Mouse (Mus musculus) adrenal gland, adult 8-10 months (tissue): ENCODE data around the gene Gale. TPM values are rescaled to one million over a fixed set of nuclear protein-coding genes. Genes with fewer than 3 reads are reported as not detected.
A peak's percentile ranks its signal among the peaks of the same experiment; 100 is the strongest.
"Not testable (repeated sequence)": the region's sequence is repeated elsewhere in the genome, so short reads cannot be mapped to it uniquely, and the experiment has no call there.

ENCODE experiments used
- DNase-seq: peaks from one replicate; pipeline ENCODE4 v3.0.0; 2022
- total RNA-seq, 4 experiments: library from RNA; stranded (reverse); gene quantifications; 2 replicates each; pipeline ENCODE4 v1.2.4; 2022

Gene Gale
- total RNA-seq, 4 experiments from 2014 or later = 12.5 to 23.3 (median 22.5) TPM

DNA sequence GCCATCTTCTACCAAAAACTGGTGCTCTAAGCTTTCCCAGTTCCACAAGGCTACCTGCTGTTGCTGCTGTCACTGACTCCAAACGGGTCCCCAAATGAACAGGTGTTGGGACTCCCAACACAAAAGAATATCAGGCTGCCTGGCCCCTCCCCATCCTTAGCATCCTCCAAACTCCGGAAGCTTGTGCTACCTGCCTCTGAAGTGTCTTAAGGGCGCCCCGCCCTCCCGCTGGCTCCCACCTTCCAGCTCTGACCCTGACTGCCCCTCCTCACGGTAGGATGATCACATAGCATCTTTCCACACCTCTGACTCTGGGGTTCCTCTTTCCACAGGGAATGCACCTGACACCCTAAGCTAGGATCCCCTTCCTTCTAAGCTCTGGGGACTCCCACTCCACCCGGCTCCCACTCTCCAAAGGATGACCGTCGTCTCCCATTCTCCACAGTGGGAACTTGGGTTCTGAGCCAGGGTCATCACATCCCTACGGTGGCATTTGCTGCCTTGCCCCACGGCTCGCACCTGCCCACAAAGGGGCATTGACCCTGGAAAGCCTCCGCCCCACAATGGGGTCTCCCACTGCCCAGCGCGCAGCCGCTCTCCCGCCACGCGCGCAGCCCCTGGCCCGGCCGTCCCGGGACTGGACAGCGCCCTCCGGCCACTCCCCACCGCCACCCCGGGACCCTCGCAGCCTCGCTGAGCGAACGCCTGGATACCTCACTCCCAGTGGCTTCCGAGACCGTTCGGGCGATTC is 8.5 kb downstream of the Gale start:
- DNase-seq = no peak

DNA sequence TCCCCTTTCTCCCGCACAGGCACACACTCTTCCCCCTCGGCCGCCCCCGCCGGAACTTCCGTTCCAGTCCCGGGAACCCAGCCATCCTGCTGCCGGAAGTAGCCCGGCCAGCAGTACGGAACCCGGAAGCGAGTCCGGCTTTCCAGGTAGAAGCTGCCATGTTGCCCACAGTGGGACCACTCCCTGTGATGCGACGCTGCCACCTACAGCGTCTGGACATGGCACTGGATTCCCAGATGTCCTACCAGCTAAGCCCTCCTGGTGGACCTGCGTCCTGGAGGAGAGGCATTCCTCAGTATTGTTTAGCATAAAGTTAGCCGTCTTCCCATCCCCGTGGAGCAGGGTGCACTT is 9.0 kb downstream of the Gale start, which contains the start of gene Lypla2:
Gene Lypla2 (minus strand): TSS at position 71 of the 351 bp plus-strand sequence.
- peak; percentile 85 for DNase-seq

DNA sequence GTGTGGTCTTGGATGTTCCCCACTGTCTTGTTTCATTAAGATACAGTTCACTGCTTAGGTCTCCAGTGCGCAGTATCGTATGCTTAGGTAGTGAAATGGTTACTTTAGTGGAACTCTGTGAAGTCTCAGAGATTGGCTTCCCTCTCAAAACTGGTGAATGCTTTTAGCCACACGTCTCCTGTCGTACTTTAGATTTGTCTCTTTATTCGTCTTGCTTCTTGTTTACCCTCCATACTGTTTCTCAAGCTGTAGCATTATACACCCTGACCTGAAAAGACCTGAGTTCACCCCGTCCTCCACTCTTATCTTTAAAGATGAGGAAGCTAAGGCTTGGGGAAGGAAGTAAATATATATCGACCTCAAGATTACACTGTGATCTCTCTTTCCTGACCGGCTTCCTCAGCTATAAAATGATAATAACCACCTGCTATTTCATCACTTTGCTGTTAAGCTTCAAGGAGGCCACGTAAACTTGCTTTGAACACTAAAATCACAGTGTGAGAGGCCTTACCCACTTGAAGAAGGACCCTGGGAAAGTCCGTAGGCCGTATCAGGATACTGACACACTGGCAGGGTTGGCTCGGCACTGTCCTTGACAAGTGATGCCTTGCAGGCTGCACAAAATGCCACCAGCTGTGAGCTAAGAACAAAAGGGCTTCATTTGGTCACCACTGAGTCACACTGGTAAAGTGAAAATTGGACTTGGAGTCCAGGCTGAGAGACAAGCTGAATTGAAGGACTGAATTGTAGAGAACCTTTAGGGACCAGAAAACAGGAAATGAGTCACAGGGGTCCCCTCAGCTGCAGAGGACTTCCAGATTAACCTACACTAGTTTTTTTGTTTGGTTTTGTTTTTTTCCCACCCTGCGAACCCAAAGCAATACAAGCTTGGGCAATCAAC is 9.6 kb downstream of the Gale start:
- DNase-seq = peak; percentile 7

DNA sequence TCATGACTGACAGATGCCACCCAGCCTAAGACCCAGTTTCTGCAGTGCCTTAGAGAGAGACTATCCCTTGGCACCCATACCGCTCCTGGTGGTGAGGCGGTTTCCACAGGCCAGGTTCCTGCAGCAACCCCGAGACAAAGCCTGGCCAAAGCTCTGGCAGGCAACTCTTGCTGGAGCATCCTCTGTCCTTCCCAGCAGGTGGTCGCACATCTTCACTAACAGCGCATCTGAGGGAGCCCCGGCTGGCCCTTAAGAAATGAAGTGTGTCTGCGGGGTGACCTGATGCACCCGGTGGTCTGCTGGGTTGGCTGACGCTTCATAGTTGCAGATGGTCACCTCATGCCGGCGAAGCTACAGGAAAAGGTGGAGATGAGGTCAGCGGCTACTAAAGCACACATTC is 12.6 kb downstream of the Gale start:
- DNase-seq = no peak

DNA sequence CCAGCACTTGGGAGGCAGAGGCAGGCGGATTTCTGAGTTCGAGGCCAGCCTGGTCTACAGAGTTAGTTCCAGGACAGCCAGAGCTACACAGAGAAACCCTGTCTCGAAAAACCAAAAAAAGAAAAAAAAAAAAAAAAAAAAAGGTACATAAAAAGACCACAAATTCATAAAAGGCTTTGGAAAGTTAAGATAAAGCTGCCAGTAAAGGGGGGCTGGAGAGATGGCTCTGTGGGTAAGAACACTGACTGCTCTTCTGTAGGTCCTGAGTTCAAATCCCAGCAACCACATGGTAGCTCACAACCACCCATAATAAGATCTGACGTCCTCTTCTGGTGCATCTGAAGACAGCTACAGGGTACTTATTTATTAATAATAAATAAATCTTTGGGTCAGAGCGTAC is 16.7 kb downstream of the Gale start:
- not testable (repeated sequence) for DNase-seq

DNA sequence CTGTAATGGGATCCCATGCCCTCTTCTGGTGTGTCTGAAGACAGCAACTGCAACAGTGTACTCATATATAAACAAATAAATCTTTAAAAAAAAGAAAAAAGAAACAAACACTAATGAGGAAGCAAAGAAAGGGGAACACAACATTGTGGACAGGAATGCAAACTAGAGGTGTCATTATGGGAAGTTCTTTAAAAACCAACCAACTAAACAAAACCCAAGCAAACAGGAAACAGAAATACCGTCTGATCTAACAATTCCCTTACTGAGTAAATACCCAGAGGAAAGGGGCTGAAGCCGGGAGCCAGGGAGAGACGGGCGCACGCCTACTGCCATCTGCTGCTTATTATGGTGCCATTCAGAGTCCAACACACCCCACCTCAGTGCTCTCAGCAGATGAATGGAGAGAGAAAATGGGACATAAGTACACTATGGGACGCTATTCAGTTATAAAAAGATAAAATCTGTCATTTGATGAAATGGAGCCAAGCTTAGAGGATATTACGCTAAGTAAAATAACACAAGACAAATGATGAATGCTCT is 18.1 kb downstream of the Gale start:
- no peak for DNase-seq

DNA sequence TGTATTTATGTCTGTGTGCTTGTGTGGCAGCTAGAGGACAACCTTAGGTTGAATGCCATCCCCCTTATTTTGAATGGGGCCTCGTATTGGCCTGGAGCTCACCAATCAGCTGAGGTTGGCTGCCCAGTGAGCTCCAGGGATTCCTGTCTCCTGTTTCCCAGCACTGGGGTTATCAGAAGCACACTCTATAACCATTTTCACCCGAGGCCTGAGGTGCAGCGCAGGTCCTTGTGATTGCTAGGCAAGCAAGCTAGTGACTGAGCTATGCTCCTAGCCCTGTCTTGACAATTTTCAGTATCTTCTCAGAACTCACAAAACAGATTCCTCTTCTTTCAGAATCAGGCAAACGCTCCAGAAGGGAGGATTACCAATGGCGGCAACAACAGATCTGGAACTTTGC is 21.0 kb downstream of the Gale start:
- no peak for DNase-seq

DNA sequence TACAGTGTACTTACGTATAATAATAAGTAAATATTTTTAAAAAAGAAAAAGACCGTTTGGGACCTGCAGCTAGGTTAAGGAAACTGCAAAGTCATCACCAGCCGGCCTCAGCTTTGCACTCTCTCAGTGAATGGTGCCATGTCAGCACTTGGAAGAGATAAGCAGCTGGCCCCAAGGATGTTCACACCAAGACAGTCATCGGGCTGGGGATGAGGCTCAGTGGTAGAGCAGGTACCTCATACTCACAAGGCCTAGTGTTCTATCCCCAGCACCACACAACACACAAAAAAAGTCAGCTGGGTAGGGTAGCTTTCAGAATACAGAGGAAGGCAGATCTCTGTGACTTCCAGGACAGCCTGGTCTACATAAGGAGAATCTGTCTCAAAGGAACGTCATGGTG is 21.7 kb downstream of the Gale start:
- DNase-seq = no peak

DNA sequence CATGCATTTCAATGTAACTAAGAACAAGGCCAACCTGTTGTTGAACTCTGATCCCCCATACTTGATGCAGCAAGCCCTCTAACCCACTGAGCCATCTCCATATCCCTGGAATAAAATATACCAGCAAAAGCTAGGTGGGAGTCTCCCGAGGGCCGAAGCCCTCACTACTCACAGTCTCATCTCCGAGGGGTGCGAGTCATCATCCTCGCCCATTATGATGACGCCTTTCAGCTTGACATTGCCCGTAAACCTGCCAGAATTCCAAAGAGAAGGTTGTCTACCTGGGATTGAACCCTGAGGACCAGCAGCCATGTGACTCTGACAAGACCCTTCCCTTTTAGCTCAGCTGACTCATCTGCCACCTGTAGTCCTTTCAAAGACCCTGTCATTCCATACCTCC is 22.2 kb downstream of the Gale start:
- no peak for DNase-seq

DNA sequence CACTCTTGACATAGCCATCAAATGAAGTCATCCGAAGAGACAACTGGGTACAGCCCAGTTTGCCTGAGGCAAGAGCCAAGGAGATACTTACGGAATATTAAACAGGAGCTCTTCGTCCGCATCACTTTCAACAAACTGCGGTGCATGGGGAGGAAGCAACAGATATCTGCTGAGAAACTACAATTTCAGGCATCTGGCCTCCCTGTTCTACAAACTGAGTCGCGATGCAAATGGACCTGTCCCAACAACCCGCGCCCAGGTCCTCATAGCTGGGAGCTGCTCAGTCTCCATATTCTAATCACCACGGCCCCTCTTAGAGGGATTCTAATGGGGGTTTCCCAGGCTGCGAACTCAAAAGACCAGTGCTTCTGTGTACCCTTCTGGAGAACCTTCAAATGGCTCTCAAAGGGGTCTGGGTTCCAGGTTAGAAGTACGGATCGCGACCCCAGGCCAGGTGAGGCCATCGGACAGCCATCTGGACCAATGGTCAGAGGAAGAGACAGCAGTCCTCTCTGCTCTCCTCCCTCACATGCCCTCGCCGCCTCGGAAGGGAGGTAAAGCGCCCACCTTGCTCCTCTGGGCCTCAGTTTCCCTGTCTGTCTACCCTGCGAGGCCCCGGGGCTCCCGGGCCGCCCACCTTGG is 22.9 kb downstream of the Gale start:
- DNase-seq = no peak

DNA sequence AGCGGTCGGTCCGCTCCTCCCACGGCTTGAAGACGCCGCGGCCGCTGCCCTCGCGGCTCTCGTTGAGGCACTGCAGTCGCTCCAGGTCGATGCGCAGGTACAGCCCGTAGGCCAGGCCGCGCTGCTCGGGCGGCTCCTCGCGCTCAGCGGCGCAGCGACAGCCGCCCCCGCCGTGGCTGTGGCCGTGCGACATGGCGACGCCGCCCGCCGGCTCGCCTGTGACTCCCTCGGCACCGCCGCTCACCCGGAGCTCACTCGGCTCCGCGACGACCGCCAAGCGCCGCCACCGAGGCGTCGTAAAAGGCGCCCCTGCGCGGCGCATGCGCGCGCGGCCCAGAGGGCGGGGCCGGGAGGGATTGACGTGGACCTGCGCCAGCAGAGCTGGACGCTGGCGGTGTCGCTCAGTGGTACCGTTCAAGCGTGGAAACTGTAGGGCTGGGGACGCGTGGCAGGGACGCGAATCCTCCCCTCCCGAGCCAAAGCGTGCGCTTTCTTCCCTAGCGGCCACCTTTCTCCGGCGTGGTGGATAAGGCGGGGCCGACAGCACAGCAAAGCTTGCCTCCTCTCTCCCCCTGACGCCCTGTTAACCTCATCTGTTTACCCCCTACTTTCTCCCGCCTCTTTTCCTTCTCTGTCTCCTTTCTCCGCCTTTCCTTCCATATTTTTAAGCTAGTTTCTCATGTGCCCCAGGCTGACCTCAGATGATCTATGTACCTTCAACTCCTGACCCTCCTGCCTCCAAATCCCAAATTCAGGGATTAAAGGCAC is 23.6 kb downstream of the Gale start, which contains the start of gene Pithd1:
Gene Pithd1 (minus strand): TSS at position 322 of the 768 bp plus-strand sequence.
- DNase-seq = peak; percentile 88

DNA sequence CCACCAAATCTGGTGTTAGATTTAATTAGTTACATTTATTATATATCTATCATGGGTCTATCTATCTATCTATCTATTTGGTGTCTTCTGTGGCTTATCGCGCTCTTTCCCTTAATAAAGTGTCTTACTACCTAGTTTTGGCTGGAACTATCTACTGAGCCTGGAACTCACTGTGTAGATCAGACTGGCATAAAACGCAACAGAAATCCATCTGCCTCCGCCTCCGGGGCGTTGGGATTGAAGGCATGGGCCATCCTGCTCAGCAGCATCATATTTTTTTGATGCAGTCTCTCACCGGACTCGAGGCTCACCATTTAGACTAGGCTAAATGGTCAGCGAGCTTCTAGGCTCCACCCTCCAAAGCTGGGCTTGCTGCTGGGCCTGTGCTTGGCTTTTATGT is 24.2 kb downstream of the Gale start:
- DNase-seq = no peak

DNA sequence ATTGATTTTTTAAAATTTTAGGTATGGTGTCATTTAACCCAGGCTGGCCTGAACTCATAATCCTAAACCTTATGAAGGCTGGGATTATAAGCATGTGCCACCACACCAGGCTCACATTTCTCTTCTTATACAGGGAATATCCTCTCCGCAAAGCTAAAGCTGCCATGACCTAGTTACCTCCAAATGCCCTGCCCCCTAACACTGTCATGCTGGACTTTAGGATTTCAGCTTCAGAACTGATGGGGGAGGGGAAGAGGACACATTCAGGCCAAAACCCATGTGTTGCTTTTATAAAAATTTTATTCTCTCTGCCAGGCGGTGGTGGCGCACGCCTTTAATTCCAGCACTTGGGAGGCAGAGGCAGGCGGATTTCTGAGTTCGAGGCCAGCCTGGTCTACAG is 30.4 kb downstream of the Gale start:
- no peak for DNase-seq

DNA sequence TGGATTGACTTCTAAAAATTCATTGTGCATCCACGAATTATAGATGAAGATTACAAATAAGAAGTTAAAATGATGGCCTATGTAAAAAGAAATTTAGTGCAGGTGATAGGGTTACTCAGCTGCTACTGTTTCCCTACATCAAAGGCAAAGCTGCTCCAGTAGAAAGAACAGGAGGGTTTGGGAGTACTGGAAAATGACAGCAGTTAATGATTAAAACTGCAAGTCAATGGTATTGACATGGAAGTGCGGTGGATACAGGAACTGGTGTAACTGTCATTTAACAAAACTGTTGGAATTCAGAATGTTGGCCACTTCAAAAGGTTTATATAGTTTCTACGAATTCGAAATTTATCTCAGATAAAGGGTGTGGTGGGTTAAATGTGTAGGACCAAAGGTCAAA is 31.6 kb downstream of the Gale start:
- no peak for DNase-seq

DNA sequence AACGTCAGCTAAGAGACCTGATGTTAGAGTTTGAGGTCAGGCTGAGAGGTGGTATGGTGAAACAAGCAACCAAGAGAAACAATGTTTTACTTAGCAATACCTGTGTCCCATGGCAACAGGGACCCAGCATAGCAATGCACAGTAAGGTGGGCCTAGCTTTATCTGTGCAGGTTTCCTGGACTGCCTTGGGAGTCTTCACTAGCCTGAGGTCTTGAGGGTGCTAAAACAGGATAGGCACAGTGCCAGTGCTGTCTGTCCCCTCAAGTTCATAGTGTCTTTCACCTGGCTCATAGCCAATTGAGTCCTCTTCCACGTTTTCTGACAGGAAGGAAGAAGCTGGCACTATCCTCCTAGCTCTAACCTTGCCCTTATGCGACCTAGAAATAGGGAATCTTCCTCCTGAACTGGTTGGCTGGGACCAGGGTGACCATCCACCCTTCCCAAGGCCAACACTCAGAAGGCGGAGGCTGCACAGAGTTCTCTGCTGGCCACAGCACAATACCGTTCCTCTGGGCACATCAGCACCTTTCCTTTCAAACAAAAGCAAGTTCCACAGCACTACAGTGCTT is 40.7 kb downstream of the Gale start:
- DNase-seq = no peak

DNA sequence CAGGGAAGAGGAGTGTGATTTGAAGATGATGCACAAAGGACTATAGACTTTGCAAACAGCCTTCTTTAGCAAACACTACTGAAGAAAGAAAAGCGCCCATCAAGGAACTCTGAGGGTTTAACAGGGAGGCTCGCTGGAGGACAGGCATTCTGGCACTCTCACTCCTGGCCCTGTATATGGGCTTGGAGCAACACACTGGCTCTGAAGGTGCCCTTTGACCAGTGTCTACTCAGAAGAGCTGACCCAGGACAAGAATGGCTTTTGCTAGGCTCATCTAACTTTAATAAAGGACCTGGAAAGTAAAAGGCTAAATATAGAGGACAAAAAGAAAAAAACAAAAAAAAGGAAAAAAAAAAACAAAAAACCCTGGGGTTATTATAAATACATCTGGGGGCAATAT is 41.4 kb downstream of the Gale start:
- DNase-seq = no peak

DNA sequence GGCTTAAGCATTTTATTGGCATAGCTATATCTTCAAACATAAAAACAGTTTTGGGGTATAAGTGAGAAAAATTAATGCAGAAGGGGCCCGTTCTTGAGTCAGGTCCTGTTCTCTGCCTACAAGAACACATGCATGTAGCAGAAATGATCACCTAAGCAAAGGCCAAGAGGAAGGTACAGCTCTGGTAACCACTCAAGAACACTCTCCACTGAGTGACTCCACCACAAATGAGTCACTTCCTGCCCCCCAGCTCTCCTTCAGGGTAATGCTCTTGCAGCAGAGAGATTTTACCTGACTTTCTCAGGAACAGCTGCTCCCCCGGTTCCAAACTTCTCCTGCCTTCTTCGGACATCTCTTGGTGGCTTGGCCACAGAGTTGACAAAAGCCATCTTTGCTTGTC is 43.3 kb downstream of the Gale start:
- no peak for DNase-seq

DNA sequence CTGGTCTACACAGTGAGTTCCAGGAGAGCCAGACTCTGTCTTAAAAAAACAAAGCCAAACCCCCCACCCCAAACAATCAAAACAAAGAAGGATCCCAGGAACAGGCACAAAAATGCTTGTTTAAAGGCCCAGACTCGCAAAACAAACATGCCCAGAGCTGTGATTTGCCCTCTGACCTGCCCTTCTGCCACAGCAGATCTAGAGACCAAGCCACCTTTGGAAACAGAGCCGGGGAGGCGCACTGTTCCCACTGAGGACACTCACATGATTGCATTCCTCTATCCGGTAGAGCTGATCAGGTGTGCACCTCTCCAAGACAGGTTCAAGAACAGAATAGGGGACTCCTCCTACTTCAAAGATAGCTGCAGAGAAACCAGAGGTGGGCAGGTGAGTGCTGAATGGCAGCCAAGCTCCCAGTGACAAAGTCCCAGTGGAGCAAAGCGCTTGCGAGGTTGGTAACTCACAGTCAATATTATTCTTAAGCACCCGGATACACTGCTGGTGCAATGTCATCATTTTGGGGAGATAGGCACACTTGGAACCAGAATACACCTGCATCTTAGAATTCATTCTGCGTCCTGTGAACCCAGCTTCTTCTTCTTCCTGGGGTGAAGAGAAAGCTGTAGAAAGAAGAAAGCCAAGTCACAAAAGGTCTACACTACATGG is 45.4 kb downstream of the Gale start:
- DNase-seq = no peak

DNA sequence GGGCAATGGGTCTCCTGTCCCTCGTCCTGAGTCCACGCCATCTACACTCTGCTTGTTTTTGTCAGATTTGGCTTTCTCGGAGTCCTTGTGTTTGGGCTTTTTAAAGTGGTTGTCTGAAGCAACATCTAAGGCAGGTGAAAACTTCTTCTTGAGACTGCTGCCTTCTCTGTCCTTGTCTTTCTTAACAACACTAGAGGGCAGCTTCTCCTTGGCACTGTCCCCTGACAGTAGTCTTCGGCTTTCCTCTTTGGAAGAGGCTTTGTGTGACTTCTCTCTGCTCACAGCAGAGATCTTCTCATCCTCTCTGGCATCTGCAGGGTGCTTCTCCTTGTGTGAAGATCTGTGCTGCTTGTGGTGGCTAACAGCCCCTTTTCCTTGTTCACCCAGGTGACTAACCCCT is 47.1 kb downstream of the Gale start:
- DNase-seq = no peak

DNA sequence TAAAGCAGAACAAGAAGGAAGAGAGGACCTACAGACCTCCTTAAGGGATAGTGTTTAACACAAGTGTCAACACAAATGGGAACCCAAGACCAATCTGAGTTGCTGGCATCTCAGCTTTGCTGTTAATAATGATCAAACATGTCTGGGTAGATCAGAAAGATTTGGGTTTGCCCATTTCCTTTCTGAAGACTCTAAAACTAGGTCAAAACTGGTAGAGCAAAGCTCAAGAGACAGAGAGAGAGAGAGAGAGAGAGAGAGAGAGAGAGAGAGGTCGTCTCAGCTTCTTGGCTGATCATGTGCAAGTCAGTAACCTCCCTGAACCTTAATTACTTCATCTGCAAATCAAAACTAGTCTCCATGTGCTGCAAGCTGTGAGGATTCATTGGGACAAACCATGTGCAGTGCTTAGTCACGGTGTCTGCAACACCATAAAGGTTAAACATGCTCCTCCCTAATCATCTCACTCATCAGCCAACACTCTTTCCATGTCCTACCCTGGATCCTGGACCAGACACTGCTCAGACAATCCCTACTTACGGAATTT is 52.6 kb downstream of the Gale start:
- DNase-seq = no peak
